Mouse (Mus musculus) lung, postnatal 0 days (tissue): ENCODE data around the gene Slx4.

ENCODE experiments used
- CTCF ChIP-seq: IDR thresholded peaks from 2 replicates; pipeline ENCODE4 v1.5.1; 2016; ENCODE audit warnings: antibody characterized with exemption, mild to moderate bottlenecking
- EP300 ChIP-seq: IDR thresholded peaks from 2 replicates; pipeline ENCODE4 v1.6.1; 2016; ENCODE audit warnings: antibody characterized with exemption, mild to moderate bottlenecking, control low read depth

GRCm38 (mm10) chr16:3956369-3956768, 47.2 kb downstream of the Slx4 start:
- TF ChIP-seq CTCF (no peak), EP300 (no peak)
